Mouse (Mus musculus): Measurements from ENCODE around the gene Usp19. TPM values are rescaled to one million over a fixed set of nuclear protein-coding genes. Genes with fewer than 3 reads are reported as not detected.
A peak's percentile ranks its signal among the peaks of the same experiment; 100 is the strongest.

Usp19 gene
- polyA plus RNA-seq, 1 experiment, result 134 TPM

GRCm38 (mm10) chr9:108459939-108460318, 30.5 kb upstream of the Usp19 start:
- H3K36me3 ChIP-seq (ENCODE audit: control insufficient read depth, insufficient read depth, low read length), result no peaks in the 10 kb centered on the region
- no peaks in the 10 kb centered on the region for H3K27me3 ChIP-seq (ENCODE audit: control insufficient read depth, insufficient read depth, low read length)
- no peak for TF ChIP-seq POLR2A (IDR thresholded peaks at IDR 0.05; ENCODE audit: control insufficient read depth, low read depth, low read length)
- TF ChIP-seq CTCF (IDR thresholded peaks at IDR 0.05; ENCODE audit: control insufficient read depth, insufficient read depth, insufficient replicate concordance, low read depth, low read length), result no peak
- H3K4me1 ChIP-seq (ENCODE audit: control insufficient read depth, insufficient read depth, low read length), result peaks cover 20% of the 10 kb centered on the region
- H3K27ac ChIP-seq (ENCODE audit: control insufficient read depth, insufficient read depth, low read depth, low read length), result peak overlapping the region; percentile 16; the same call in 1 of the 2 replicates
- peak overlapping the region; percentile 90 for H3K4me3 ChIP-seq (ENCODE audit: control insufficient read depth, low read depth, low read length)

DNA sequence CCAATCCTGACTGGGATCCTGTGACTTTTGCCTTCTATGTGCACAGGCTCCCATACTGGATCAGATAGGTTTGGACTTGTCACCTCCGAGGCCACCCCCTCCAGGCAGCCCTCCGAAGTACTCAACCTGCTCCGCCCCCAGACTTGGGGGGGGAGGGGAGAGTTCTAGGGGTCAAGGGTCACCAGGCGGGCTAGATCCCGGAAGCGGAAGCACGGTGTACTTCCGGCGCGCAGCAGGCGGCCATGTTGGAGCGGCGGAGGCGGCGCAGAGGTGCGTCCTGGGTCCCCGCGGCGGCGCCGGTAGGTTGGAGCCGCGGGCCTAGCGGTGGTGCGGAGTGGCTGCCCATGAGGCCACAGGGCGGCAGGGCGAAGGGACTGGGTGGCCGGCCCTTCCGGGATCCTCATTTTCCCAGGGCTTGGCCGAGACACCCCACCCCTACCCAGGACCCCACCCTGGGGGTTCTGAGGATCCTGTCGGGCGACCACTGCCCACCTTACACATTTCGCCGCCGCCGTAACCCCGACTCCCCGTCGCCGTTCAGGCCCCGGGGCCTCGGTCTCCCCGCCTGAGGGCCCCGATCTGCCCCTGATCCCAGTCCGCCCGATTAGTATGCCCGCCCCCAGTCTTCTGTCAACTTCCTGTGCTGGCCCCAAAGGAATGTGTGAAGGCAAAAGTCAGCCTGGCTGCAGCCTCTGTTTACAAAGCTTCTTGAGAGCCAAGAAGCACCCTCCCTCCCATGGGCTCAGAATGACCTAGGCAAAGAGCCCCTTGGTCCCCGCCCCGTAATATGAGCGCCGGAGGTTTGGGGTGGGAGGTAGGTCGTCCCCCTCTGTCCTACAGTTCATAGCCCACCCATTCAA, 29.9 kb upstream of the Usp19 start, which contains the start of gene Ccdc71:
Ccdc71 (plus strand) TSS at position 209 of the 860 bp plus-strand sequence.
- H3K36me3 ChIP-seq (ENCODE audit: control insufficient read depth, insufficient read depth, low read length), result no peaks in the 10 kb centered on the region

GRCm38 (mm10) chr9:108461181-108461631, 29.2 kb upstream of the Usp19 start, which contains the start of gene Klhdc8b:
TSS of gene Klhdc8b (minus strand) at chr9:108461581.
- Histone ChIP-seq H3K4me1 (ENCODE audit: control insufficient read depth, insufficient read depth, low read length) (peaks cover 20% of the 10 kb centered on the region), H3K27me3 (ENCODE audit: control insufficient read depth, insufficient read depth, low read length) (no peaks in the 10 kb centered on the region), H3K4me3 (ENCODE audit: control insufficient read depth, low read depth, low read length) (peak within 1 kb of the TSS; percentile 90), H3K36me3 (ENCODE audit: control insufficient read depth, insufficient read depth, low read length) (no peaks in the 10 kb centered on the region), H3K27ac (ENCODE audit: control insufficient read depth, insufficient read depth, low read depth, low read length) (peak within 1 kb of the TSS; percentile 84)
- TF ChIP-seq CTCF (IDR thresholded peaks at IDR 0.05; ENCODE audit: control insufficient read depth, insufficient read depth, insufficient replicate concordance, low read depth, low read length), result no peak

More for the DNA sequence above, 29.9 kb upstream of the Usp19 start, which contains the start of gene Ccdc71:
- H3K4me3 ChIP-seq (ENCODE audit: control insufficient read depth, low read depth, low read length), result peak within 1 kb of the TSS; percentile 90
- peaks cover 20% of the 10 kb centered on the region for H3K4me1 ChIP-seq (ENCODE audit: control insufficient read depth, insufficient read depth, low read length)
- H3K27ac ChIP-seq (ENCODE audit: control insufficient read depth, insufficient read depth, low read depth, low read length), result peak within 1 kb of the TSS; percentile 84
- peak; percentile 81 for TF ChIP-seq POLR2A (IDR thresholded peaks at IDR 0.05; ENCODE audit: control insufficient read depth, low read depth, low read length)
- no peak for TF ChIP-seq CTCF (IDR thresholded peaks at IDR 0.05; ENCODE audit: control insufficient read depth, insufficient read depth, insufficient replicate concordance, low read depth, low read length)
- H3K27me3 ChIP-seq (ENCODE audit: control insufficient read depth, insufficient read depth, low read length), result no peaks in the 10 kb centered on the region

DNA sequence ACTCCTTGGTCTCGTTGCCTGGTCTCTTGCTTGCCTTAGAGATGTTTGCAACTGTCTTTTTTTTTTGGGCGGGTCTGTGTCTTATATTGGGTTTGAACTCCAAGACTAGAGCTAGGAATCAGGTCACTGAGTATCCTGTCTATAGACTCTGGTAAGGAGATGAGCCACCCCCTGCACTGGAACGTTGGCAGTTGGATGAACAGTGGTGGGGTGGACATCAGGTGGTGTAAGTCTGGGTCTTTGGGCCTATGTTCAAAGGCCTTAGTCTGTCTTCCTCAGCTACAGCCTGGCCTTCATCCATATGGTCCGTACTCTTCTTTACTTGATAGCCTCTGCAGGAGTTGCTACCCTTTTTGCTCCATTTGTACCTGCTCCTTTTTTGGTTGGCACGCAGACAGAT, 28.7 kb upstream of the Usp19 start:
- TF ChIP-seq POLR2A (IDR thresholded peaks at IDR 0.05; ENCODE audit: control insufficient read depth, low read depth, low read length), result no peak
- no peak for TF ChIP-seq CTCF (IDR thresholded peaks at IDR 0.05; ENCODE audit: control insufficient read depth, insufficient read depth, insufficient replicate concordance, low read depth, low read length)
- Histone ChIP-seq H3K4me1 (ENCODE audit: control insufficient read depth, insufficient read depth, low read length) (peaks cover 20% of the 10 kb centered on the region), H3K27ac (ENCODE audit: control insufficient read depth, insufficient read depth, low read depth, low read length) (peak overlapping the region; percentile 84), H3K4me3 (ENCODE audit: control insufficient read depth, low read depth, low read length) (peak overlapping the region; percentile 90), H3K36me3 (ENCODE audit: control insufficient read depth, insufficient read depth, low read length) (no peaks in the 10 kb centered on the region), H3K27me3 (ENCODE audit: control insufficient read depth, insufficient read depth, low read length) (no peaks in the 10 kb centered on the region)

- TF ChIP-seq CTCF (IDR thresholded peaks at IDR 0.05; ENCODE audit: control insufficient read depth, insufficient read depth, insufficient replicate concordance, low read depth, low read length) (no peak), POLR2A (IDR thresholded peaks at IDR 0.05; ENCODE audit: control insufficient read depth, low read depth, low read length) (peak; percentile 59; the same call in 1 of the 2 replicates)
- no peak overlapping the region for H3K4me3 ChIP-seq (ENCODE audit: control insufficient read depth, low read depth, low read length)
- H3K27me3 ChIP-seq (ENCODE audit: control insufficient read depth, insufficient read depth, low read length), result no peaks in the 10 kb centered on the region
- H3K4me1 ChIP-seq (ENCODE audit: control insufficient read depth, insufficient read depth, low read length), result peaks cover 20% of the 10 kb centered on the region
- H3K36me3 ChIP-seq (ENCODE audit: control insufficient read depth, insufficient read depth, low read length), result no peaks in the 10 kb centered on the region
- peak overlapping the region; percentile 84 for H3K27ac ChIP-seq (ENCODE audit: control insufficient read depth, insufficient read depth, low read depth, low read length)
Observed at GRCm38 (mm10) chr9:108462192-108462591, 28.2 kb upstream of the Usp19 start.

GRCm38 (mm10) chr9:108463713-108464112, 26.7 kb upstream of the Usp19 start:
- no peaks in the 10 kb centered on the region for H3K36me3 ChIP-seq (ENCODE audit: control insufficient read depth, insufficient read depth, low read length)

GRCm38 (mm10) chr9:108466219-108466618, 24.2 kb upstream of the Usp19 start:
- no peak overlapping the region for H3K4me3 ChIP-seq (ENCODE audit: control insufficient read depth, low read depth, low read length)
- peaks cover 21% of the 10 kb centered on the region for H3K4me1 ChIP-seq (ENCODE audit: control insufficient read depth, insufficient read depth, low read length)
- no peak for TF ChIP-seq CTCF (IDR thresholded peaks at IDR 0.05; ENCODE audit: control insufficient read depth, insufficient read depth, insufficient replicate concordance, low read depth, low read length)
- no peak for TF ChIP-seq POLR2A (IDR thresholded peaks at IDR 0.05; ENCODE audit: control insufficient read depth, low read depth, low read length)
- no peaks in the 10 kb centered on the region for H3K27me3 ChIP-seq (ENCODE audit: control insufficient read depth, insufficient read depth, low read length)
- no peaks in the 10 kb centered on the region for H3K36me3 ChIP-seq (ENCODE audit: control insufficient read depth, insufficient read depth, low read length)
- H3K27ac ChIP-seq (ENCODE audit: control insufficient read depth, insufficient read depth, low read depth, low read length), result no peak overlapping the region

More at GRCm38 (mm10) chr9:108463713-108464112, 26.7 kb upstream of the Usp19 start:
- Histone ChIP-seq H3K4me1 (ENCODE audit: control insufficient read depth, insufficient read depth, low read length) (peaks cover 20% of the 10 kb centered on the region), H3K27ac (ENCODE audit: control insufficient read depth, insufficient read depth, low read depth, low read length) (peak overlapping the region; percentile 23; the same call in 1 of the 2 replicates), H3K27me3 (ENCODE audit: control insufficient read depth, insufficient read depth, low read length) (no peaks in the 10 kb centered on the region), H3K4me3 (ENCODE audit: control insufficient read depth, low read depth, low read length) (no peak overlapping the region)
- no peak for TF ChIP-seq CTCF (IDR thresholded peaks at IDR 0.05; ENCODE audit: control insufficient read depth, insufficient read depth, insufficient replicate concordance, low read depth, low read length)
- no peak for TF ChIP-seq POLR2A (IDR thresholded peaks at IDR 0.05; ENCODE audit: control insufficient read depth, low read depth, low read length)

All from testis, adult 2 months (tissue).